Mouse (Mus musculus) layer of hippocampus, adult 6 months (tissue): ENCODE data around the gene Snrpd2. TPM values are rescaled to one million over a fixed set of nuclear protein-coding genes. Genes with fewer than 3 reads are reported as not detected.

Experiments
- long read RNA-seq, 2 experiments: library from polyadenylated mRNA; unstranded; transcript quantifications; one replicate each; pipeline ENCODE4 v2.0.0; 2019 to 2020
- microRNA-seq: library from miRNA; unstranded; fragments of <30 nt; microRNA quantifications from one replicate; pipeline ENCODE4 v1.2.0, GENCODE M21; 2020
- polyA plus RNA-seq: library from polyadenylated mRNA; unstranded; fragments of <200 nt; fragmentation: Nextera tagmentation; gene quantifications from 2 replicates; pipeline ENCODE4 v1.2.3, GENCODE M21; 2021

The Snrpd2 gene
- polyA plus RNA-seq: 129 and 137 TPM in 2 replicates
- long read RNA-seq, experiment 1, transcript Snrpd2-201 (3 exons, 1,420 nt): major isoform, 145 of 152 reads
- long read RNA-seq, experiment 1, partial matches to known transcripts: 6 of 152 reads
- long read RNA-seq, experiment 1, other reads (novel, unspliced or antisense): 1 of 152 reads
- long read RNA-seq, experiment 2, transcript Snrpd2-201 (3 exons, 1,420 nt): major isoform, 9 of 10 reads
- long read RNA-seq, experiment 2, partial matches to known transcripts: 0 of 10 reads
- long read RNA-seq, experiment 2, other reads (novel, unspliced or antisense): 0 of 10 reads

DNA sequence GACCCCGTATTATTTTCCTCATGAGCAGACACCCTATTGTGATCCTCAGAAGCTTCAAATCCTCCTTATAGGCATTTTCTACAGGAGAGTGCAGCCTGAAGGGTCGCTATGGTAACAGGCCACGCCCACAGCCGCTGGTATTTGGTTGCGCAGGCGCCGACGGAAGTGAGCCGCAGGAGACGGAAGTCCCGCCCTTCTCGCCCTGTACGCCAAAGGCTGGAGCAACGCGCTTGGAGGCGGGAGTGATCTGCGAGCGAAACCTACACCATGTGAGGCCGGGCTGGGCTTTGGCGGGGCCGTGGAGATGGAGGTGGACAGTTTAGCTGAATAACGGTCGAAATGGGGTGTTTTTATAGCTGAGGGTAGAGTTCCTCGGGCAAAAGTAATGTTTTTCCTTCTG lies at the start of gene Snrpd2:
Gene Snrpd2, plus strand, starts transcription at position 97 of the 400 bp plus-strand sequence.

GRCm38 (mm10) chr7:19118028-19118771 lies 31.3 kb upstream of the Snrpd2 start, which contains the start of gene Gm4969:
Gm4969 (minus strand) TSS chr7:19118368.

GRCm38 (mm10) chr7:19119631-19120429 lies 29.7 kb upstream of the Snrpd2 start, which contains the start of gene Fbxo46:
Fbxo46 (plus strand) TSS chr7:19119859.

GRCm38 (mm10) chr7:19148875-19149541 lies 514 bp upstream of the Snrpd2 start, which contains the start of gene Qpctl:
Qpctl (minus strand) TSS chr7:19149291.

GRCm38 (mm10) chr7:19165656-19166423 lies 16.3 kb downstream of the Snrpd2 start, which contains the start of gene Gipr:
Gipr (minus strand) TSS chr7:19166127.

GRCm38 (mm10) chr7:19175708-19176515 lies 26.4 kb downstream of the Snrpd2 start, which contains the start of gene Eml2:
Eml2 (plus strand) TSS chr7:19176421.

Small RNAs within 50 kb of the gene (microRNA-seq; reads per million reads assigned to microRNA genes)
- gene Mir330: 12,472 reads per million, percentile 97 among the genes with 10 or more reads in this experiment

Other genes starting within 250 kb of the Snrpd2 start
- 12.1 and 13.0 TPM in 2 replicates for gene Ccdc61, start 239.3 kb upstream of the Snrpd2 start, polyA plus RNA-seq
- gene Nova2, start 223.8 kb upstream of the Snrpd2 start, polyA plus RNA-seq: 3.8 and 4.1 TPM in 2 replicates
- not detected in 2 replicates for gene Nanos2, start 162.3 kb upstream of the Snrpd2 start, polyA plus RNA-seq
- gene Mypop, start 158.5 kb upstream of the Snrpd2 start, polyA plus RNA-seq: 4.8 and 6.6 TPM in 2 replicates
- 6.9 and 8.8 TPM in 2 replicates for gene Irf2bp1, start 145.7 kb upstream of the Snrpd2 start, polyA plus RNA-seq
- not detected in 2 replicates for gene Foxa3, start 126.2 kb upstream of the Snrpd2 start, polyA plus RNA-seq
- gene Sympk, start 125.3 kb upstream of the Snrpd2 start, polyA plus RNA-seq: 18.9 and 23.2 TPM in 2 replicates
- 0.23 and 0.24 TPM in 2 replicates for gene Rsph6a, start 95.0 kb upstream of the Snrpd2 start, polyA plus RNA-seq
- gene Dmwd, start 73.5 kb upstream of the Snrpd2 start, polyA plus RNA-seq: 22.3 and 22.4 TPM in 2 replicates
- 0.72 and 1.8 TPM in 2 replicates for gene Dmpk, start 65.9 kb upstream of the Snrpd2 start, polyA plus RNA-seq
- gene Six5, start 55.1 kb upstream of the Snrpd2 start, polyA plus RNA-seq: 0.28 and 0.30 TPM in 2 replicates
- 0.10 and 0.23 TPM in 2 replicates for gene Gm4969, start 31.4 kb upstream of the Snrpd2 start, polyA plus RNA-seq
- 7.0 and 8.7 TPM in 2 replicates for gene Fbxo46, start 29.9 kb upstream of the Snrpd2 start, polyA plus RNA-seq
- gene Qpctl, start 431 bp upstream of the Snrpd2 start, polyA plus RNA-seq: 13.3 and 14.4 TPM in 2 replicates
- gene Gipr, start 16.4 kb downstream of the Snrpd2 start, polyA plus RNA-seq: 0.13 TPM in 1 of 2 replicates, not detected in the other
- gene Eml2, start 26.7 kb downstream of the Snrpd2 start, polyA plus RNA-seq: 6.0 and 6.1 TPM in 2 replicates
- gene Gpr4, start 62.8 kb downstream of the Snrpd2 start, polyA plus RNA-seq: 1.5 and 2.0 TPM in 2 replicates
- gene Opa3, start 78.6 kb downstream of the Snrpd2 start, polyA plus RNA-seq: 34.8 and 38.3 TPM in 2 replicates
- 1.1 and 1.2 TPM in 2 replicates for gene Vasp, start 122.1 kb downstream of the Snrpd2 start, polyA plus RNA-seq
- gene Ppm1n, start 130.3 kb downstream of the Snrpd2 start, polyA plus RNA-seq: 0.09 and 0.19 TPM in 2 replicates
- 20.0 and 22.4 TPM in 2 replicates for gene Rtn2, start 132.9 kb downstream of the Snrpd2 start, polyA plus RNA-seq
- 0.60 and 0.80 TPM in 2 replicates for gene Fosb, start 160.3 kb downstream of the Snrpd2 start, polyA plus RNA-seq
- gene Ercc1, start 195.1 kb downstream of the Snrpd2 start, polyA plus RNA-seq: 52.8 and 71.7 TPM in 2 replicates
- 14.0 and 14.6 TPM in 2 replicates for gene Cd3eap, start 209.8 kb downstream of the Snrpd2 start, polyA plus RNA-seq
- 0.53 and 1.9 TPM in 2 replicates for gene Ppp1r13l, start 210.0 kb downstream of the Snrpd2 start, polyA plus RNA-seq
- 3.7 and 3.8 TPM in 2 replicates for gene Ercc2, start 232.3 kb downstream of the Snrpd2 start, polyA plus RNA-seq